Mouse (Mus musculus): ENCODE data around the gene Gsg1l2. TPM values are rescaled to one million over a fixed set of nuclear protein-coding genes. Genes with fewer than 3 reads are reported as not detected.

The Gsg1l2 gene
- not detected in 2 replicates for polyA plus RNA-seq (2014; fragmentation: Nextera tagmentation; extraction: Ambion mirVana)

- ATAC-seq (no peak), DNase-seq (ENCODE audit: low spot score) (peak; percentile 13)
- no peak within 1 kb of the TSS for H3K27ac ChIP-seq (ENCODE audit: low read depth, low read length)
- no peaks in the 10 kb centered on the region for H3K36me3 ChIP-seq (ENCODE audit: control insufficient read depth, insufficient read depth, low read length)
- no peaks in the 10 kb centered on the region for H3K9me3 ChIP-seq (replicated peaks; ENCODE audit: control insufficient read depth, low read length)
- H3K27me3 ChIP-seq (replicated peaks; ENCODE audit: control insufficient read depth, insufficient read depth, low read length) = no peaks in the 10 kb centered on the region
- no peak within 1 kb of the TSS for H3K4me3 ChIP-seq (ENCODE audit: low read depth, low read length)
- no peak within 1 kb of the TSS for H3K4me2 ChIP-seq (ENCODE audit: low read length)
- no peak within 1 kb of the TSS for H3K9ac ChIP-seq (ENCODE audit: low read length)
- no peaks in the 10 kb centered on the region for H3K4me1 ChIP-seq (ENCODE audit: control insufficient read depth, insufficient read depth, low read length)
- WGBS = 78% methylated on average over 12 of the region's 12 CpGs
Measured at GRCm38 (mm10) chr11:67774379-67774778, at the start of gene Gsg1l2. TSS of gene Gsg1l2 (plus strand) at chr11:67774608.

GRCm38 (mm10) chr11:67727095-67727494 lies 47.3 kb upstream of the Gsg1l2 start:
- no peaks in the 10 kb centered on the region for H3K4me1 ChIP-seq (ENCODE audit: control insufficient read depth, insufficient read depth, low read length)
- no peaks in the 10 kb centered on the region for H3K9me3 ChIP-seq (replicated peaks; ENCODE audit: control insufficient read depth, low read length)
- H3K4me2 ChIP-seq (ENCODE audit: low read length) = no peak overlapping the region
- H3K36me3 ChIP-seq (ENCODE audit: control insufficient read depth, insufficient read depth, low read length) = no peaks in the 10 kb centered on the region
- DNase-seq (ENCODE audit: low spot score) (no peak), ATAC-seq (no peak)
- H3K27ac ChIP-seq (ENCODE audit: low read depth, low read length) = no peak overlapping the region
- 86% methylated on average over 6 of the region's 6 CpGs for WGBS
- H3K9ac ChIP-seq (ENCODE audit: low read length) = no peak overlapping the region
- no peaks in the 10 kb centered on the region for H3K27me3 ChIP-seq (replicated peaks; ENCODE audit: control insufficient read depth, insufficient read depth, low read length)
- no peak overlapping the region for H3K4me3 ChIP-seq (ENCODE audit: low read depth, low read length)

- no peak for DNase-seq (ENCODE audit: low spot score)
Measured at GRCm38 (mm10) chr11:67728726-67729125, 45.7 kb upstream of the Gsg1l2 start.

GRCm38 (mm10) chr11:67731056-67731455 lies 43.4 kb upstream of the Gsg1l2 start:
- H3K9me3 ChIP-seq (replicated peaks; ENCODE audit: control insufficient read depth, low read length) = no peaks in the 10 kb centered on the region
- no peaks in the 10 kb centered on the region for H3K36me3 ChIP-seq (ENCODE audit: control insufficient read depth, insufficient read depth, low read length)
- no peak overlapping the region for H3K9ac ChIP-seq (ENCODE audit: low read length)
- no peaks in the 10 kb centered on the region for H3K4me1 ChIP-seq (ENCODE audit: control insufficient read depth, insufficient read depth, low read length)
- H3K4me3 ChIP-seq (ENCODE audit: low read depth, low read length) = no peak overlapping the region
- H3K27me3 ChIP-seq (replicated peaks; ENCODE audit: control insufficient read depth, insufficient read depth, low read length) = no peaks in the 10 kb centered on the region
- H3K4me2 ChIP-seq (ENCODE audit: low read length) = no peak overlapping the region
- no peak overlapping the region for H3K27ac ChIP-seq (ENCODE audit: low read depth, low read length)
- no peak for DNase-seq (ENCODE audit: low spot score)
- 93% methylated on average over 2 of the region's 2 CpGs for WGBS
- ATAC-seq = no peak

More at GRCm38 (mm10) chr11:67728726-67729125, 45.7 kb upstream of the Gsg1l2 start:
- Histone ChIP-seq H3K27ac (ENCODE audit: low read depth, low read length) (no peak overlapping the region), H3K4me1 (ENCODE audit: control insufficient read depth, insufficient read depth, low read length) (no peaks in the 10 kb centered on the region), H3K27me3 (replicated peaks; ENCODE audit: control insufficient read depth, insufficient read depth, low read length) (no peaks in the 10 kb centered on the region), H3K9ac (ENCODE audit: low read length) (no peak overlapping the region), H3K4me2 (ENCODE audit: low read length) (no peak overlapping the region), H3K36me3 (ENCODE audit: control insufficient read depth, insufficient read depth, low read length) (no peaks in the 10 kb centered on the region), H3K4me3 (ENCODE audit: low read depth, low read length) (no peak overlapping the region), H3K9me3 (replicated peaks; ENCODE audit: control insufficient read depth, low read length) (no peaks in the 10 kb centered on the region)
- ATAC-seq = no peak

GRCm38 (mm10) chr11:67733726-67734125 lies 40.7 kb upstream of the Gsg1l2 start:
- Histone ChIP-seq H3K4me3 (ENCODE audit: low read depth, low read length) (no peak overlapping the region), H3K4me2 (ENCODE audit: low read length) (no peak overlapping the region), H3K36me3 (ENCODE audit: control insufficient read depth, insufficient read depth, low read length) (no peaks in the 10 kb centered on the region), H3K4me1 (ENCODE audit: control insufficient read depth, insufficient read depth, low read length) (no peaks in the 10 kb centered on the region), H3K27me3 (replicated peaks; ENCODE audit: control insufficient read depth, insufficient read depth, low read length) (no peaks in the 10 kb centered on the region), H3K9me3 (replicated peaks; ENCODE audit: control insufficient read depth, low read length) (no peaks in the 10 kb centered on the region), H3K27ac (ENCODE audit: low read depth, low read length) (no peak overlapping the region), H3K9ac (ENCODE audit: low read length) (no peak overlapping the region)
- DNase-seq (ENCODE audit: low spot score) (no peak), ATAC-seq (no peak)
- WGBS = 93% methylated on average over 1 of the region's 1 CpGs

- H3K27ac ChIP-seq (ENCODE audit: low read depth, low read length) = no peak overlapping the region
- ATAC-seq = no peak
- no peaks in the 10 kb centered on the region for H3K4me1 ChIP-seq (ENCODE audit: control insufficient read depth, insufficient read depth, low read length)
- WGBS = 84% methylated on average over 3 of the region's 3 CpGs
- H3K36me3 ChIP-seq (ENCODE audit: control insufficient read depth, insufficient read depth, low read length) = no peaks in the 10 kb centered on the region
- DNase-seq (ENCODE audit: low spot score) = no peak
- H3K9ac ChIP-seq (ENCODE audit: low read length) = no peak overlapping the region
- H3K4me2 ChIP-seq (ENCODE audit: low read length) = no peak overlapping the region
- no peaks in the 10 kb centered on the region for H3K27me3 ChIP-seq (replicated peaks; ENCODE audit: control insufficient read depth, insufficient read depth, low read length)
- H3K4me3 ChIP-seq (ENCODE audit: low read depth, low read length) = no peak overlapping the region
- no peaks in the 10 kb centered on the region for H3K9me3 ChIP-seq (replicated peaks; ENCODE audit: control insufficient read depth, low read length)
Measured at GRCm38 (mm10) chr11:67734597-67734996, 39.8 kb upstream of the Gsg1l2 start.

GRCm38 (mm10) chr11:67738345-67738744 lies 36.1 kb upstream of the Gsg1l2 start:
- Histone ChIP-seq H3K27ac (ENCODE audit: low read depth, low read length) (no peak overlapping the region), H3K36me3 (ENCODE audit: control insufficient read depth, insufficient read depth, low read length) (no peaks in the 10 kb centered on the region), H3K9me3 (replicated peaks; ENCODE audit: control insufficient read depth, low read length) (no peaks in the 10 kb centered on the region), H3K9ac (ENCODE audit: low read length) (no peak overlapping the region), H3K4me2 (ENCODE audit: low read length) (no peak overlapping the region), H3K4me3 (ENCODE audit: low read depth, low read length) (no peak overlapping the region), H3K27me3 (replicated peaks; ENCODE audit: control insufficient read depth, insufficient read depth, low read length) (no peaks in the 10 kb centered on the region), H3K4me1 (ENCODE audit: control insufficient read depth, insufficient read depth, low read length) (no peaks in the 10 kb centered on the region)
- DNase-seq (ENCODE audit: low spot score) = no peak
- no peak for ATAC-seq
- 83% methylated on average over 6 of the region's 6 CpGs for WGBS

- Histone ChIP-seq H3K4me1 (ENCODE audit: control insufficient read depth, insufficient read depth, low read length) (no peaks in the 10 kb centered on the region), H3K4me3 (ENCODE audit: low read depth, low read length) (no peak overlapping the region), H3K9me3 (replicated peaks; ENCODE audit: control insufficient read depth, low read length) (no peaks in the 10 kb centered on the region), H3K27me3 (replicated peaks; ENCODE audit: control insufficient read depth, insufficient read depth, low read length) (no peaks in the 10 kb centered on the region), H3K27ac (ENCODE audit: low read depth, low read length) (no peak overlapping the region), H3K9ac (ENCODE audit: low read length) (no peak overlapping the region), H3K36me3 (ENCODE audit: control insufficient read depth, insufficient read depth, low read length) (no peaks in the 10 kb centered on the region), H3K4me2 (ENCODE audit: low read length) (no peak overlapping the region)
- no peak for ATAC-seq
- peak; percentile 56 for DNase-seq (ENCODE audit: low spot score)
- WGBS = 92% methylated on average over 5 of the region's 5 CpGs
Measured at GRCm38 (mm10) chr11:67738846-67739490, 35.4 kb upstream of the Gsg1l2 start.

GRCm38 (mm10) chr11:67741569-67741968 lies 32.8 kb upstream of the Gsg1l2 start:
- Histone ChIP-seq H3K9ac (ENCODE audit: low read length) (no peak overlapping the region), H3K4me1 (ENCODE audit: control insufficient read depth, insufficient read depth, low read length) (no peaks in the 10 kb centered on the region), H3K27me3 (replicated peaks; ENCODE audit: control insufficient read depth, insufficient read depth, low read length) (no peaks in the 10 kb centered on the region), H3K36me3 (ENCODE audit: control insufficient read depth, insufficient read depth, low read length) (no peaks in the 10 kb centered on the region), H3K27ac (ENCODE audit: low read depth, low read length) (no peak overlapping the region), H3K9me3 (replicated peaks; ENCODE audit: control insufficient read depth, low read length) (no peaks in the 10 kb centered on the region), H3K4me3 (ENCODE audit: low read depth, low read length) (no peak overlapping the region), H3K4me2 (ENCODE audit: low read length) (no peak overlapping the region)
- DNase-seq (ENCODE audit: low spot score) = no peak
- ATAC-seq = no peak

Data from forebrain, embryonic 14.5 days (tissue).